Mouse (Mus musculus) frontal cortex, postnatal 36 days (tissue): Measurements from ENCODE around the gene Ccdc63.
"Not testable (repeated sequence)": the region's sequence is repeated elsewhere in the genome, so short reads cannot be mapped to it uniquely, and the experiment has no call there.

Experiments used
- DNase-seq, 2 experiments: peaks; one replicate each; pipeline ENCODE4 v3.0.0; 2022; ENCODE audit warnings: low spot score in 2 of 2

Gene Ccdc63

DNA sequence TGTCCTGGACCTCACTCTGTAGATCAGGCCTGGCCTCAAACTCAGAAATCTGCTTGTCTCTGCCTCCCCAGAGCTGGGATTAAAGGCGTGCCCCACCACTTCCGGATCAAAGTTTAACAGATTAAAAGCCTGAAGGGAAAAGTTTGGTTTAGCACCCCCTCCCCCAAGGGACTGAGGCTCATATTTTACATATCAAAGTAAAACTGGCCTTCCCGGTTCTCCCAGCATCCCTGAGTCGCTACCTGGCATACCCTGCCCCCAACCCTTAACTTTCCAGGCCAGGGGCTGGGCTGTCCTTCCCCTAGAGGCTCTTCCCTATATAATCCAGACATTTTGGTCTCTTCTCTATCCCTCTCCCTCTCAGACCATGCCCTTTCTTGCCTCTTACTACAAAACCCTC lies 8.6 kb upstream of the Ccdc63 start:
- DNase-seq: no peak

DNA sequence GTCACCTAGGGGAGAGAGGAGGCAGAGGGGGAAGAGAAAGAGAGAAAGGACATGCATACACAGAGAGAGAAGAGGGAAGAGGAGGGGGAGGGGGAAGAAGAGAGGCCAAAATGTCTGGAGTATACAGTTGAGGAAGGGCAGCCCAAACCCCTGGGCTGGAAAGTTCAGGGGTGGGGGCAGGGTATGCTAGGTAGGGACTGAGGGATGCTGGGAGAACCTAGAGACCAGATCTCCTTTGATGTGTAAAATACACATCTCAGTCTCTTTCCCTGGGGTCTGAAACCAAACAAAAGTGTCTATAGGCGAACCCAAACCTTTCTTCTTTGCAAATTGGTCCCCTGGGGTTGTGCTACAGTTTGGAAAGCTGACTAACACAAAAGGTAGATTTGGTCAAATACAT lies 7.5 kb upstream of the Ccdc63 start:
- no peak for DNase-seq

DNA sequence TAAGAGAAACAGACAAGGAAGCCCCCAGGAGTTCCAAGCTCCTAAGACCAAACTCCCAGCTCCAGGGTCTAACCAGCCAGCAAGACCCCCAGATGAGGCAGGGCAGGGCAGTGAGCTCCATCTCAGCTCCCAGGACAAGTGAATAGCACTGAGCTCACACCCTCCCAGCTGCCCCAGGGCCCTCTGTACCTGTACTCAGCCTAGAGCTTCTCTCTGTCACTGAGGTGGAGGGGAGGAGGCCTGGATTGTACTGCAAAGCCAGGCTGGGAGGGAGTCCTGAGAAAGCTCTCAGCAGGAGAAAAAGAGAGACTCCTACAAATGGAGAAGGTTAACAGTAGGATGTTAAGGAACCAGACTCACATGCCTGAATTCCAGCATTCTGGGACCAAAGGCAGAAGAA lies 6.0 kb upstream of the Ccdc63 start:
- DNase-seq: no peak

- DNase-seq: peak in 1 of 2 experiments; percentile 43
Observed at GRCm38 (mm10) chr5:122146056-122146580, 5.5 kb upstream of the Ccdc63 start.

DNA sequence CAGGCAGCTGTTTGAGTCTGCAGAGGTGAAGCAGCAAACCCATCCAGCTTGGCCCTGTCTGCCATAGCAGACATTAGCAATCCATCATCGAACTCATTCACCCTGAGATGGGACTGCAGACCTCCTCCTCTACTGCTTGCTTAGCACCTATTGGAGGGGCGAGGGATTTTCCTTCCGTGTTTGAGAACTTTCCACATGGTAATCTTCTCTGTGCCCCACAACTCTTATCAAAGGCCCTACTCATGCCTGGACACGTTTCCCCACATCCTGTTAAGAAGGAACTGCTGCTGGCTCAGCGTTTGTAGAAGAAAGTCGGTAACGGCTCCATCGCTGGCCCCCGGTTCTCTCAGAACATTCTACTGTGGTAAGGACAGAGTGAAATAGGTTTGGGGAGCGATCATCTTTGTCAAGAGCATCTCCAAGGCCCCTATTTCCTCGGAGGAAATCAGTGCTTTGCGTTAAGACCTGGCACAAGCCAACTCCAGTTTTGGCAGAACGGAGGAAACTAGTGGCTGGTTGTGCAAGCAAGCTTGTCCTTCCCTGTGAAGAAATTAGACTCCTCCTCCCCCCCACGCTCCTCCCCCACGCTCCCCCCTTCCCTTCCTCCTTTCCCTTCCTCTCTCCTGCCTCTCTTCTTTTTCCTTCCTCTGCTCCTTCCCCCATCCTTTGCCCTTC lies 4.9 kb upstream of the Ccdc63 start:
- DNase-seq: no peak

DNA sequence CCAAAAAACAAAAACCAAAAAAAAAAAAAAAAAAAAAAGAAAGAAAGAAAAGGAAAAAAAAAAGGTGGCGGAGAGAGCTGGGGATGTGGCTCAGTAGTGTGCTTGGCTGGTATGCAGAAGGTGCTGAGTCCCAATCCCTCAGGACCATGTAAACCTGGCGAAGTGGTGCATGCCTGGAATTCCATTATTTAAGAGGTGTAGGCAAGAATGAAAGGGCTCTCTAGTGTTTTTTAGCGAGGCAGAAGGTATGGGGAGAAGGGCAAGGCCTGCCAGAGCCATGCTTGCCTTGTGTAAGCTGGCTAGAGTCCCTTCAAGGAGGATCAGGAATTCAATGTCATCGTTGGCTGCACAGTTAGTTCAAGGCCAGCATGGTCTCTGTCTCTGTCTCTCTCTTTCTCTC lies 4.2 kb upstream of the Ccdc63 start:
- no peak for DNase-seq

DNA sequence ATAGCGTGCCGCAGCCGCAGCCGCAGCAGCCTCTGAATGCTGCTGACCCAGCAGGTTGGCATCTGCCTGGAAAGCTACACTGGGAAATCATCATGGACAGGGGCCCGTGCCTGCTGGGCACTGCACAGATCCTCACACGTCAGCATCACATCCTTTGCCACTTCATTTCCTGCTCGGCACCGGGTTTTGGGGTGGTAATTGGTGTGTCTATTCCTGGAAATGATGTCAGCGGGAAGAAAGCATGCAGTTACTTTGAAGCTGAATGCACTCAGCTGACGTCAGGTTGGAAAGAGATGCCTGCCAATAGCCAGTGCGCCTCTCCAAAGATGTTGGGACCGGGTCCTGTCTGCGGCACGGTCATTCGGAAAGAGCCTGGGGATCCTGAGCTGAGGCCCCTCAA lies 2.9 kb upstream of the Ccdc63 start:
- peak in 1 of 2 experiments; percentile 61 for DNase-seq

DNA sequence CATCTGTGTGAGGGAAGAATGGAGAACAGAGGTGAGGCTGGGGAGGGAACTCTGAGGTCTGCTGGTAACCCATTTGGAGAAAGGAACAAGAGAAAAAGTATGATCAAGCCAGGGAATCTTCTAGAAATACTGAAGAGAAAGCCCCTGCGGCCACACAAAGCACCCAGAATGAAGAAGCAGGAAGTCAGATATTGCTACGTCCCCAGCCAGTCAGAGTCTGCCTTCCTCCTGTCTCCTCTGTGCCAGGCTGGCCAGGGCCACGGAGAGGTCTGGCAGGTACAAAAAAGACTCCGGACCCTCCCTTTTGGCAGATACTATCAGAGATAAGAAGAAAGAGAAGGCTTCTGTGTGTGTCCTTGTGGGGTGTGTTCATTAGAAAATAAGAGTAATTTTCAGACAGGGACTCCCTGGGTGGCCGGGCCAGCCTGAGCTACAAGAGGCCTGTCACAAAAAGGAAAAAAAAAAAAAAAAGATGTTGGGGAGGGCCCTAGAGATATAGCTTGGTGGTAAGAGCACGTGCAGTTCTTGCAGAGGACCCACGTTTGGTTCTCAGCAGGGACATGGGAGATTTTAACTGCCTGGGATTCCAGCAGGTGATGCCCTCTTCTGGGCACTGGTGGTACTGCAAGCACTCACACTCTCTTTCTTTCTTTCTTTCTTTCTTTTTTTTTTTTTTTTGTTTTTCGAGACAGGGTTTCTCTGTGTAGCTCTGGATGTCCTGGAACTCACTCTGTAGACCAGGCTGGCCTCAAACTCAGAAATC lies 1.8 kb upstream of the Ccdc63 start:
- DNase-seq: no peak

DNA sequence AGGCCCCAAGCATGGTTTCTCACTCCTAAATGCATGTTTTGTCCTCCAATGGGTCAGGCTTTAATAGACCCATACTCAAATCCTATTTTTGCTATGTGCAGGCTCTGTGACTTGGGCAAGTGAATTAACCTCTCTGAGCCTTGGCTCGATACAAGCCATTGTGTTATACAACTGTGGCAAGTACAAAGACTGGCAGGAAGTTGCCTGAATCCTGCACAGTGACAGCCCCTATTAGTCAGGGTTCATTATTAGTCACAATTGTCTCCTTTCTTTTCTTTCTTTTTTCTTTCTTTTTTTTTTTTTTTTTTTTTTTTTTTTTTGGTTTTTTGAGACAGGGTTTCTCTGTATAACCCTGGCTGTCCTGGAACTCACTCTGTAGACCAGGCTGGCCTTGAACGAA lies 852 bp downstream of the Ccdc63 start:
- not testable (repeated sequence) for DNase-seq

- DNase-seq: no peak
Observed at GRCm38 (mm10) chr5:122138856-122139255, 1.8 kb downstream of the Ccdc63 start.

DNA sequence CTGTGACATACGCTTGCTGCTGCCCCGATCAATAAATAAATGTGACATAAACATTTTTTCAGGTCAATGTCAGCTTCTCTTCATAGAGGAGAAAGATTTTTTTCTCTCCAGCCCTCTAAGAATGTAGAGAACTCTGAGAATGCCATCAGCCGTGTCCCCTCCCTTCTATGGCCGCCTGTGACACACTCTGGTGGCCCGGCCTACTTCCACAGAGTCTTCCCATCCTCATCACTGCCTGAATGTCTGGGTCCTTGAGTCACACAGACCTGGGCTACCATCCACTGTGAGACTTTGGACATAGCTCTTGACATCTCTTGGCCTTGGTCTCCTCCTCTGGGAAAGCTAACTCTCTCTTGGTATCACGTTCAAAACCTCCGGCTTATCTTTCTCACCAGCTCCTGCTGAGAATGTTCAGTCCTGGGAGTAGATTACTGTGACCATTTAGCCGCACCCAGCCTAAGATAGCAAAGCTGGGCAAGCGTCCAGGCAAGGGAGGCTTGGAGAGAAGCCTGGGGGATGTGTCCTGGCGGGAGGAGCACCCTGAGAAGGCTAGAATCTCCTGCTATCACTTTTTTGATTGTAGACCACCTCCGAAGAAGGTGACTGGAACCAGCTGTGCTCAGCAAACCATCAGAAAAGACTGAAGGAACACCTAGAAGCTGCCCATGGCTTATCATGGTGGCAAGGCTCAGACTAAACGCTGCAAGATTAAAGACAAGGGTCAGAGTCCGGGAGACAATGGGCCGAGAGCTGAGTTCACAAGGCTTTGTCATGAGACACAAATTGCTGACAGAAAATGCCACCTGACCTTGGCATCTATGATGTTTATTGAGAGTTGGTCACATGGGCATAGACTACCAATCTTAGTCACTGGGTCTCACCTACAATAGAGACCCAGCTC lies 3.9 kb downstream of the Ccdc63 start:
- no peak for DNase-seq

DNA sequence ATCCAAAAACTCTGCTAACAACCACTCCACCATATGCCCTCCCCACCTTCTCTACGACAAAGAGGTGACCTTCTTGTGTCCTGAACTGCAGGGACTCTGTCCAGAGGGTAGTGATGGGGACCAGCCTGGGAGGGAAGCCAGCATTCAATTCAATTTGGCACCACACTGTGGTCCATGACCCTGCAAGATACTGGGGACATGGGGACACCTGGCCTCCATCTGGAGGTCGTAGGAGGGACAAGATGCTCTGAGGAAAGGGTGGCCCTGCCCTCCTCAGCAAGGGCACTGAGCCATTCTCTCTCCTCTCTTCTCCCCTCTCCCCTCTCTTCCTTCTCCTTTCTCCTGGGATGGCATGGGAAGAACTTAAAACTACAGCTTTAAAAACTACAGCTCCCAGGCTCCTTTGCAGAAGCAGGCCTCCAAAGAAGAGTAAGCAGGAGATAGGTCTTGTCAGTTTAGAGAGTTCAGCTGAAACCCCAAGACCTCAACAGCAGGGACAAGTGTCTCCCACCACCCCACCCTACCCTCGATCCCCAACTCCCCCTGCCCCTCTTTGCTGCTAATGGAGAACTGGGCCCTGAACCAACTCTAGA lies 5.2 kb downstream of the Ccdc63 start:
- DNase-seq: no peak

DNA sequence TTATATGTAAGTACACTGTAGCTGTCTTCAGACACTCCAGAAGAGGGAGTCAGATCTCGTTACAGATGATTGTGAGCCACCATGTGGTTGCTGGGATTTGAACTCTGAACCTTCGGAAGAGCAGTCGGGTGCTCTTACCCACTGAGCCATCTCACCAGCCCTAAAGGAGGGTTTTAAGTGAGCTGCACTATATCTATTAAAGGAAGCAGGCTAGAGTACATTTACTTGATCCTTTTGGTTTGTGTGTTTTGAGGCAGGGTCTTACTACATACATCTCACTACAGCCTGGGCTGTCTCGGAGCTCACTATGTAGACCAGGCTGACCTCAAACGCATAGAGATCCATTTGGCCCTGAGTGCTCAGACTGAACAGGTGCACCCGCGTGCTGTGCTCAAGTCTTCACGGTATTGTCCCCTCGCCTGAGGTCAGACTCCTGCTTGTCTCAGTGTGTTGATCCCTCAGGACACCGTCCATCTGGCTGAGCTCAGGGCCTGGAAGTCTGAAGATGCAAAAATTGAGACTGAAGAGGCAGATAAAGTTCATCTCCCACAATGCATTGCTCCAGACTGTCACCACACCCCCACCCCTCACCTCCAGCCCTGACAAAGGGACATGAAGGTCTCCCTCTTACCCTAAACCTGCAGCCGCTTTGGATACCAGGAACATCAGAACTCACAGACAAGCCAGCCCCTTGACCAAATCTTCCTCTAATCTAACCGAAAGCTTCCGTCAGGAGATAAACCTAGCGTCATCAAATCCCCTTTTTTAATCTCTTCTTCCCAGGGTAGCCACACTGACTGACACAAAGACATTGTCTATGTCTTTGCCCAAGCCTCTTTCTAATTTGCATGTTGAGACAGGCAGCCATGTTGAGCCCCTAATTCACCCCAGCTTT lies 6.0 kb downstream of the Ccdc63 start:
- DNase-seq: no peak

- DNase-seq: no peak
Observed at GRCm38 (mm10) chr5:122133050-122133389, 7.6 kb downstream of the Ccdc63 start.

DNA sequence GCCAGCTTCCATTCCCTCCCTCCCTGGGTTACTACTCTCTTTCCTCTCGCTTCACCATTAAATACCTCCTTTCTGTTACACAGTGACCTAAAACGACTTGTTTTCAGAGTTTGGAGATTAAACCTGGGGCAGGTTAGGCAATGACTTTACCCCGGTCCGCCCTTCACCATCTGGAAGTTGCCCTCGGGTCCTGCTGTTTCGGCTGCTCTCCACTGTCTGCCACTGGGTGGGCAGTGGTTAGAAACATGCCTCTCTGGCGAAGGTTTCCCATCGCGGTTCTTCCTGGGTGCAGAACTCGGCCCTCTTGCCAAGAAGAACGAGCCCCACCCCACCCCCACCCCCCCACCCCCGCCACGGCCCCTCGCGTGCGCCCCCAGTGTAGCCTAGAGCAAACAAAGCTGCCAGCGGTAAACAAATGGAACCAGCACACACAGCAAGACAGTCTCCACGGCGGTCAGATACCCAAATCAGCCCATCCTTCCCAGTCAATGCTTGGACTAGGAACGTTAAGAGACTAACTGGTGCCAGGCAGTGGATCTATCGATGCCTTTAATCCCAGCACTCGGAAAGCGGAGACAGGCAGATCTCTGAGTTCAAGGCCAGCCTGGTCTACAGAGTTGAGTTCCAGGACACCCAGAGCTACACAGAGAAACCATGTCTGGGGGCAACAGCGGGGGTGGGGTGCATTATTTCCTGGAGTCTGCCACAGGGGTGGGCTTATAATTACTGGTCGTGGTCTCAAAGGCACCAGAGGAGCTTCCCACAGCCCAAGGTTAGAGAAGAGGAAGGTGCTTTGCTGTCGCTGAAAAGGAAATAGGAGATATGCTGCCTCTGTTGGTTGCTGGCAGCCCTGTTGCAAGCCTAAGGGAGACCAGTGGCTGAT lies 8.2 kb downstream of the Ccdc63 start:
- DNase-seq: no peak

- DNase-seq: peak; percentile 84 to 85
Observed at GRCm38 (mm10) chr5:122131076-122132051, 9.3 kb downstream of the Ccdc63 start.

- DNase-seq: no peak
Observed at GRCm38 (mm10) chr5:122130341-122130998, 10.2 kb downstream of the Ccdc63 start.

- peak; percentile 71 to 89 for DNase-seq
Observed at GRCm38 (mm10) chr5:122129068-122129655, 11.5 kb downstream of the Ccdc63 start.
